Comparison of ENCODE assay signal across 8 mouse cellular contexts in genomic region chr2:118179472-118179871, GRCm38 (mm10).
A peak's percentile ranks its signal among the peaks of the same experiment; 100 is the strongest.
DNase-seq lines count a peak whose midpoint lies in the region; ATAC-seq and TF ChIP-seq lines count a peak whose summit lies in the region.

No protein-coding gene starts in this region.

- peak overlapping the region; percentile 35; the same call in 1 of the 2 replicates for H3K27ac ChIP-seq in embryonic facial prominence, embryonic 14.5 days (replicated peaks; ENCODE audit: low read depth, low read length)
- H3K27ac ChIP-seq in layer of hippocampus, adult 2 months: no peak overlapping the region

- H3K4me3 ChIP-seq in embryonic facial prominence, embryonic 14.5 days (ENCODE audit: low read depth, low read length): peak overlapping the region; percentile 15; the same call in 1 of the 2 replicates
- no peak overlapping the region for H3K4me3 ChIP-seq in layer of hippocampus, adult 2 months

- no peak for ATAC-seq in embryonic facial prominence, embryonic 14.5 days (ENCODE audit: low read depth)

- DNase-seq in MEL-GATA-1-ER (ENCODE audit: extremely low read depth, low read depth): peak; percentile 2
- DNase-seq in embryonic facial prominence, embryonic 14.5 days (ENCODE audit: low spot score): peak; percentile 63
- DNase-seq in kidney, adult 11 months: peak; percentile 48
- peak; percentile 70 for DNase-seq in mesoderm, embryonic 11.5 days (ENCODE audit: low read depth, low spot score)
- no peak for DNase-seq in layer of hippocampus, adult 2 months (ENCODE audit: low spot score in 2 of 2)
- DNase-seq in frontal cortex, postnatal 14 days (ENCODE audit: low spot score in 2 of 2): no peak
- no peak for DNase-seq in testis, postnatal 10 days (ENCODE audit: low spot score)
- DNase-seq in urinary bladder, postnatal 10 days (ENCODE audit: low spot score): no peak

- no peaks in the 10 kb centered on the region for H3K9me3 ChIP-seq in embryonic facial prominence, embryonic 14.5 days (ENCODE audit: control insufficient read depth, low read length)

- peaks cover 6% of the 10 kb centered on the region for H3K4me1 ChIP-seq in embryonic facial prominence, embryonic 14.5 days (ENCODE audit: control insufficient read depth, insufficient read depth, low read length)

- WGBS in embryonic facial prominence, embryonic 14.5 days: under 1% methylated on average over 7 of the region's 10 CpGs

- no peaks in the 10 kb centered on the region for H3K27me3 ChIP-seq in embryonic facial prominence, embryonic 14.5 days (replicated peaks; ENCODE audit: control insufficient read depth, insufficient read depth, low read length)

- no peaks in the 10 kb centered on the region for H3K36me3 ChIP-seq in embryonic facial prominence, embryonic 14.5 days (ENCODE audit: control insufficient read depth, insufficient read depth, low read length)

- peak overlapping the region; percentile 51 for H3K4me2 ChIP-seq in embryonic facial prominence, embryonic 14.5 days (ENCODE audit: low read depth, low read length)

- 0 out of 2 replicates have a peak overlapping the region, but pooled peaks have one; percentile 15 for H3K9ac ChIP-seq in embryonic facial prominence, embryonic 14.5 days (ENCODE audit: low read depth, low read length)

- no peak for TF ChIP-seq CTCF in layer of hippocampus, adult 2 months (conservative IDR thresholded peaks at IDR 0.05)

Comparison
In these comparisons a context has a peak if more than half of its experiments do, and no peak if none do; other contexts are left out.
1. DNase-seq: peak in MEL-GATA-1-ER (single experiment), embryonic facial prominence, embryonic 14.5 days (single experiment), kidney, adult 11 months (single experiment) and mesoderm, embryonic 11.5 days (single experiment); none in layer of hippocampus, adult 2 months (0 of 2), frontal cortex, postnatal 14 days (0 of 2), testis, postnatal 10 days (single experiment) and urinary bladder, postnatal 10 days (single experiment).